Mouse (Mus musculus): Measurements from ENCODE around the gene Acox1. TPM values are rescaled to one million over a fixed set of nuclear protein-coding genes. Genes with fewer than 3 reads are reported as not detected.
A peak's percentile ranks its signal among the peaks of the same experiment; 100 is the strongest.

The Acox1 gene
- polyA plus RNA-seq, 1 experiment from 2014 or later: 207 TPM

DNA sequence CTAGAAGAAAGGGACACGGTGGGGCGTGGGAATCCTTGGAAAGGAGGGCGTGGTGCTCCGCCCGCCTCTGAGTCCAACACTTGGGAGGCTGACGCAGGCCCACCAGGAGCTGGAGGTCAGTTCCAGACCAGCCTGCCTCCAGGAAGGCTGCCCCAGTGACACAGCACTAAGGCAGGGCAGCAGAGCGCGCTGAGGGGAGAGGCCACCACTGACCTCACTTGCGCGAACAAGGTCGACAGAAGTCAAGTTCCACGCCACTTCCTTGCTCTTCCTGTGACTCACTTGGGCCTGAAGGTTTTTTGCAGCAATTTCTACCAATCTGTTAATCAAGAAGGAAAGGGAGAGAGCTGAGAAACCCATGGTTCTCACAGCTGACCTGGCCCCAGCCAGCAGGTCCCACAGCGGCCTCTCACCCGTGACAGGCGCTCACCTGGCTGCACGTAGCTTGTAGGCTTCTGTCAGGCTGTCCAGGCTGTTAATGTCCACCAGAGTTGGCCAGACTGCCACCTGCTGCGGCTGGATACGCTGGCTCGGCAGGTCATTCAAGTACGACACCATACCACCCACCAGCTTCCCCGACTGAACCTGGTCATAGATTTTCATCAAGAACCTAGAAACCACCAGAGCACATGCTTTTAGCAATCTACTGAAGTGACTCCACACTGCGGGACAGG is 23.9 kb downstream of the Acox1 start:
- peak; percentile 55 for DNase-seq (ENCODE audit: low spot score)
- peaks cover 28% of the 10 kb centered on the region for H3K36me3 ChIP-seq (ENCODE audit: control insufficient read depth, insufficient read depth, low read length)
- 80% methylated on average over 19 of the region's 22 CpGs for WGBS

DNA sequence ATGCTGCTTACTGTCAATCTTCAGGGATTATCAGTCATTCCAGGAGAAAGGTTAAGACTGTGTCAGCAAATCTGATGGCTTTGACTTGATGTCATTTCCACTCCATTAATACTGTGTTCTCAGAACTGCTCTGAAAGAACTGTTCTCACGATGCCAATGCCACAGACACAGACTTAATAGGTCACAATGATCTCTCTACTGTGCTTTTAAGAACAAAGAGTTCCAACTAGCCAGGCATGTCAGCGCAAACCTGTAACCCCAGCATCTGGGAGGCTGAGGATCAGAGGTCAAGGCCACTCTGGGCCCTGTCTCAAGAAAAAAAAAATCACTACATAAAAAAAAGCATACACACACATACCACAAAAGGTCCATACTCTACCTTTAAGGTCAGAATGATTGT is 26.9 kb downstream of the Acox1 start:
- Histone ChIP-seq H3K9me3 (ENCODE audit: control insufficient read depth, low read length) (no peaks in the 10 kb centered on the region), H3K36me3 (ENCODE audit: control insufficient read depth, insufficient read depth, low read length) (peaks cover 16% of the 10 kb centered on the region), H3K27me3 (ENCODE audit: control insufficient read depth, insufficient read depth, low read length) (no peaks in the 10 kb centered on the region), H3K4me3 (ENCODE audit: low read depth, low read length) (no peak overlapping the region), H3K4me2 (replicated peaks; ENCODE audit: low read depth) (no peak overlapping the region), H3K27ac (replicated peaks) (no peak overlapping the region), H3K9ac (ENCODE audit: low read length) (no peak overlapping the region), H3K4me1 (replicated peaks; ENCODE audit: control insufficient read depth, insufficient read depth) (no peaks in the 10 kb centered on the region)
- WGBS: 74% methylated on average over 2 of the region's 2 CpGs
- DNase-seq (ENCODE audit: low spot score) (no peak), ATAC-seq (ENCODE audit: low FRiP score, low TSS enrichment) (no peak)
- no peak for TF ChIP-seq CTCF (IDR thresholded peaks at IDR 0.05; ENCODE audit: low read depth)
- no peak for TF ChIP-seq EP300 (optimal IDR thresholded peaks at IDR 0.05)

More for the DNA sequence above, 23.9 kb downstream of the Acox1 start:
- TF ChIP-seq CTCF (IDR thresholded peaks at IDR 0.05; ENCODE audit: low read depth) (no peak), EP300 (optimal IDR thresholded peaks at IDR 0.05) (no peak)
- Histone ChIP-seq H3K4me1 (replicated peaks; ENCODE audit: control insufficient read depth, insufficient read depth) (no peaks in the 10 kb centered on the region), H3K9me3 (ENCODE audit: control insufficient read depth, low read length) (no peaks in the 10 kb centered on the region), H3K27ac (replicated peaks) (peak overlapping the region; percentile 49), H3K4me2 (replicated peaks; ENCODE audit: low read depth) (no peak overlapping the region), H3K27me3 (ENCODE audit: control insufficient read depth, insufficient read depth, low read length) (no peaks in the 10 kb centered on the region), H3K9ac (ENCODE audit: low read length) (no peak overlapping the region), H3K4me3 (ENCODE audit: low read depth, low read length) (no peak overlapping the region)
- peak; percentile 68 for ATAC-seq (ENCODE audit: low FRiP score, low TSS enrichment)

GRCm38 (mm10) chr11:116170003-116170800 is 28.6 kb downstream of the Acox1 start:
- Histone ChIP-seq H3K27me3 (ENCODE audit: control insufficient read depth, insufficient read depth, low read length) (no peaks in the 10 kb centered on the region), H3K4me2 (replicated peaks; ENCODE audit: low read depth) (no peak overlapping the region), H3K9me3 (ENCODE audit: control insufficient read depth, low read length) (no peaks in the 10 kb centered on the region), H3K9ac (ENCODE audit: low read length) (no peak overlapping the region), H3K4me1 (replicated peaks; ENCODE audit: control insufficient read depth, insufficient read depth) (no peaks in the 10 kb centered on the region), H3K36me3 (ENCODE audit: control insufficient read depth, insufficient read depth, low read length) (peaks cover 13% of the 10 kb centered on the region), H3K27ac (replicated peaks) (no peak overlapping the region), H3K4me3 (ENCODE audit: low read depth, low read length) (no peak overlapping the region)
- TF ChIP-seq CTCF (IDR thresholded peaks at IDR 0.05; ENCODE audit: low read depth): no peak
- TF ChIP-seq EP300 (optimal IDR thresholded peaks at IDR 0.05): no peak
- ATAC-seq (ENCODE audit: low FRiP score, low TSS enrichment): no peak
- WGBS: 77% methylated on average over 5 of the region's 5 CpGs
- DNase-seq (ENCODE audit: low spot score): no peak

DNA sequence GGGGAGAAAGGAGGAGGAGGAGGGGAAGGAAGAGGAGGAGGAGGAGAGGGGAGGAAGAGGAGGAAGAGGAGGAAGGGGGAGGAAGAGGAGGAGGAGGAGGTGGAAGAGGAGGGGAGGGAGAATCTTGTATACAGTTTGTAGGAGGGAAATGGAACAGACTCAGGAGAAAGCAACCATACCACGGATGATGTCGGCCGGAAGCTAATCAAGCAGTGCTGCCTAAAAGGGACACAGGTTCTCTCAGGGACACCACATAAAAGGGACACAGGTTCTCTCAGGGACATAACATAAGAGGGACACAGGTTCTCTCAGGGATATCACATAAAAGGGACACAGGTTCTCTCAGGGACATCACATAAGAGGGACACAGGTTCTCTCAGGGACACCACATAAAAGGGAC is 29.6 kb downstream of the Acox1 start:
- no peak for ATAC-seq (ENCODE audit: low FRiP score, low TSS enrichment)
- WGBS: 81% methylated on average over 3 of the region's 3 CpGs

GRCm38 (mm10) chr11:116167884-116168439 is 30.9 kb downstream of the Acox1 start, which contains the start of gene Fbf1:
TSS of gene Fbf1 (minus strand) at chr11:116168166.
- no peaks in the 10 kb centered on the region for H3K4me1 ChIP-seq (replicated peaks; ENCODE audit: control insufficient read depth, insufficient read depth)
- peaks cover 4% of the 10 kb centered on the region; the same call in 1 of the 2 replicates for H3K36me3 ChIP-seq (ENCODE audit: control insufficient read depth, insufficient read depth, low read length)
- peak within 1 kb of the TSS; percentile 90 for H3K27ac ChIP-seq (replicated peaks)
- no peaks in the 10 kb centered on the region for H3K27me3 ChIP-seq (ENCODE audit: control insufficient read depth, insufficient read depth, low read length)
- peak within 1 kb of the TSS; percentile 70 for H3K4me2 ChIP-seq (replicated peaks; ENCODE audit: low read depth)
- no peaks in the 10 kb centered on the region for H3K9me3 ChIP-seq (ENCODE audit: control insufficient read depth, low read length)
- DNase-seq (ENCODE audit: low spot score): peak; percentile 94
- under 1% methylated on average over 40 of the region's 40 CpGs for WGBS
- no peak for TF ChIP-seq EP300 (optimal IDR thresholded peaks at IDR 0.05)
- no peak for TF ChIP-seq CTCF (IDR thresholded peaks at IDR 0.05; ENCODE audit: low read depth)
- ATAC-seq (ENCODE audit: low FRiP score, low TSS enrichment): peak; percentile 93
- H3K9ac ChIP-seq (ENCODE audit: low read length): peak within 1 kb of the TSS; percentile 71
- H3K4me3 ChIP-seq (ENCODE audit: low read depth, low read length): peak within 1 kb of the TSS; percentile 65

More for the DNA sequence above, 29.6 kb downstream of the Acox1 start:
- Histone ChIP-seq H3K27me3 (ENCODE audit: control insufficient read depth, insufficient read depth, low read length) (no peaks in the 10 kb centered on the region), H3K4me2 (replicated peaks; ENCODE audit: low read depth) (no peak overlapping the region), H3K4me1 (replicated peaks; ENCODE audit: control insufficient read depth, insufficient read depth) (no peaks in the 10 kb centered on the region), H3K9ac (ENCODE audit: low read length) (no peak overlapping the region), H3K4me3 (ENCODE audit: low read depth, low read length) (no peak overlapping the region), H3K36me3 (ENCODE audit: control insufficient read depth, insufficient read depth, low read length) (peaks cover 8% of the 10 kb centered on the region; the same call in 1 of the 2 replicates), H3K27ac (replicated peaks) (no peak overlapping the region), H3K9me3 (ENCODE audit: control insufficient read depth, low read length) (no peaks in the 10 kb centered on the region)
- no peak for DNase-seq (ENCODE audit: low spot score)
- TF ChIP-seq CTCF (IDR thresholded peaks at IDR 0.05; ENCODE audit: low read depth): no peak
- TF ChIP-seq EP300 (optimal IDR thresholded peaks at IDR 0.05): no peak

Data from stomach, postnatal 0 days (tissue).